Mouse (Mus musculus): ENCODE results near the gene Tcn2. TPM values are rescaled to one million over a fixed set of nuclear protein-coding genes. Genes with fewer than 3 reads are reported as not detected.

Gene Tcn2
- polyA plus RNA-seq, 1 experiment from 2014 or later, result 31.4 TPM

GRCm38 (mm10) chr11:3895458-3895857, 36.5 kb downstream of the Tcn2 start:
- WGBS, result 5% methylated on average over 10 of the region's 10 CpGs
- peak overlapping the region; percentile 45 for H3K4me2 ChIP-seq (ENCODE audit: low read depth)
- no peak for ATAC-seq (ENCODE audit: insufficient read depth, low FRiP score, low TSS enrichment)
- H3K27me3 ChIP-seq (ENCODE audit: control insufficient read depth, insufficient read depth, low read length), result no peaks in the 10 kb centered on the region
- no peaks in the 10 kb centered on the region for H3K36me3 ChIP-seq (ENCODE audit: control insufficient read depth, insufficient read depth, low read length)
- H3K27ac ChIP-seq (ENCODE audit: low read depth, low read length), result peak overlapping the region; percentile 50; the same call in 1 of the 2 replicates
- H3K4me1 ChIP-seq (ENCODE audit: control insufficient read depth, insufficient read depth, low read length), result no peaks in the 10 kb centered on the region
- H3K9me3 ChIP-seq (ENCODE audit: control insufficient read depth, low read length), result no peaks in the 10 kb centered on the region
- peak overlapping the region; percentile 52 for H3K9ac ChIP-seq (ENCODE audit: low read length)
- DNase-seq (ENCODE audit: low spot score), result no peak
- H3K4me3 ChIP-seq (ENCODE audit: low read depth, low read length), result peak overlapping the region; percentile 48

- Histone ChIP-seq H3K9me3 (ENCODE audit: control insufficient read depth, low read length) (no peaks in the 10 kb centered on the region), H3K36me3 (ENCODE audit: control insufficient read depth, insufficient read depth, low read length) (no peaks in the 10 kb centered on the region), H3K4me2 (ENCODE audit: low read depth) (peak within 1 kb of the TSS; percentile 45), H3K4me3 (ENCODE audit: low read depth, low read length) (peak within 1 kb of the TSS; percentile 48), H3K27ac (ENCODE audit: low read depth, low read length) (peak within 1 kb of the TSS; percentile 50), H3K9ac (ENCODE audit: low read length) (peak within 1 kb of the TSS; percentile 52), H3K27me3 (ENCODE audit: control insufficient read depth, insufficient read depth, low read length) (no peaks in the 10 kb centered on the region), H3K4me1 (ENCODE audit: control insufficient read depth, insufficient read depth, low read length) (no peaks in the 10 kb centered on the region)
- WGBS, result 2% methylated on average over 46 of the region's 46 CpGs
- DNase-seq (ENCODE audit: low spot score), result peak; percentile 95
- peak; percentile 96 for ATAC-seq (ENCODE audit: insufficient read depth, low FRiP score, low TSS enrichment)
Observed at GRCm38 (mm10) chr11:3894406-3895281, 37.3 kb downstream of the Tcn2 start, which contains the start of the genes 4921536K21Rik and Dusp18. 4921536K21Rik (minus strand) TSS chr11:3895098. Dusp18 (plus strand) TSS chr11:3895240.

- no peaks in the 10 kb centered on the region for H3K27me3 ChIP-seq (ENCODE audit: control insufficient read depth, insufficient read depth, low read length)
- H3K4me1 ChIP-seq (ENCODE audit: control insufficient read depth, insufficient read depth, low read length), result no peaks in the 10 kb centered on the region
- H3K4me2 ChIP-seq (ENCODE audit: low read depth), result no peak overlapping the region
- DNase-seq (ENCODE audit: low spot score) (no peak), ATAC-seq (ENCODE audit: insufficient read depth, low FRiP score, low TSS enrichment) (no peak)
- 84% methylated on average over 6 of the region's 6 CpGs for WGBS
- H3K9ac ChIP-seq (ENCODE audit: low read length), result no peak overlapping the region
- no peak overlapping the region for H3K27ac ChIP-seq (ENCODE audit: low read depth, low read length)
- no peaks in the 10 kb centered on the region for H3K36me3 ChIP-seq (ENCODE audit: control insufficient read depth, insufficient read depth, low read length)
- H3K9me3 ChIP-seq (ENCODE audit: control insufficient read depth, low read length), result no peaks in the 10 kb centered on the region
- H3K4me3 ChIP-seq (ENCODE audit: low read depth, low read length), result peak overlapping the region; percentile 48; the same call in 1 of the 2 replicates
Observed at GRCm38 (mm10) chr11:3893970-3894369, 38.0 kb downstream of the Tcn2 start.

DNA sequence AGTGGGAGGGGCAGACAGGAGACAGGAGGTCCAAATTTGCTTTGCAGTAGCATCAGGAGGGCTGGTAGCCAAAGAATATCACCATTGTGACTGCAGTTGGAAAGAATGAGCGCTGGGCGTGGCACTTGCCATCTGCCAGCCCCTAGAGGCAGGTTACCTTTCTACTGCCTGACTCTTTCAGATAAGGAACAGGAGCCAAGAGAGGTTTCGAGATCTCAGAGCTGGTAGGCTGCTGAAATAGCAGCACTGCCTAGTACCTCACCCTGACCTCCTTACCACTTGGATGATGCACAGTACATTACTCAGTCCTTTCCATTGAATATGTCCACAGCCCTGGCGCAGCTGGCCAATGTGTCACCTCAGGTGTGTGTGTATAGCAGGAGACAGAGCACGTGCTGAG, 44.6 kb downstream of the Tcn2 start:
- ATAC-seq (ENCODE audit: insufficient read depth, low FRiP score, low TSS enrichment), result no peak
- WGBS, result 78% methylated on average over 5 of the region's 5 CpGs
- Histone ChIP-seq H3K27me3 (ENCODE audit: control insufficient read depth, insufficient read depth, low read length) (no peaks in the 10 kb centered on the region), H3K9me3 (ENCODE audit: control insufficient read depth, low read length) (no peaks in the 10 kb centered on the region), H3K9ac (ENCODE audit: low read length) (no peak overlapping the region), H3K4me3 (ENCODE audit: low read depth, low read length) (no peak overlapping the region), H3K36me3 (ENCODE audit: control insufficient read depth, insufficient read depth, low read length) (no peaks in the 10 kb centered on the region), H3K4me1 (ENCODE audit: control insufficient read depth, insufficient read depth, low read length) (0 out of 2 replicates have a peak, but pooled peaks cover 2% of the 10 kb centered on the region), H3K27ac (ENCODE audit: low read depth, low read length) (no peak overlapping the region), H3K4me2 (ENCODE audit: low read depth) (no peak overlapping the region)
- no peak for DNase-seq (ENCODE audit: low spot score)

DNA sequence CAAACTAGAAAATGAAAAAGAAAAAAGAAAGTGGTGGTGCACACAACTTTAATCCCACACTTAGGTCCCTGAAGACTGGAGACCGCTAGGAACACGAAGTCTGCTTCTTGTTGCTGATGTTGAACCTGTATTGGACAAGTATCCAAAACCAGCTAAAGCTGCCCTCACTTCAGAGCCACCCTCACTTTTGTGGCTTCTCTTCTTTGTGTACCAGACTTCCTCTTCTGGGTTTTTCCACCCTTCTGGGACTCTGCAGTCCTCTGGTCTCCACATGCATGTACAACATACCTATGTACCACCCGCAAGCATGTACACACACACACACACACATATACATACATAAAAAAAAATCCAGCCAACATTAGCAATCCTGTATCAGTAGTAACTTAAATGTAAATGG, 48.2 kb downstream of the Tcn2 start:
- ATAC-seq (ENCODE audit: insufficient read depth, low FRiP score, low TSS enrichment), result no peak
- no peak overlapping the region for H3K27ac ChIP-seq (ENCODE audit: low read depth, low read length)
- no peak overlapping the region for H3K4me2 ChIP-seq (ENCODE audit: low read depth)
- DNase-seq (ENCODE audit: low spot score), result no peak
- H3K36me3 ChIP-seq (ENCODE audit: control insufficient read depth, insufficient read depth, low read length), result no peaks in the 10 kb centered on the region
- no peaks in the 10 kb centered on the region for H3K9me3 ChIP-seq (ENCODE audit: control insufficient read depth, low read length)
- H3K9ac ChIP-seq (ENCODE audit: low read length), result no peak overlapping the region
- H3K4me1 ChIP-seq (ENCODE audit: control insufficient read depth, insufficient read depth, low read length), result 0 out of 2 replicates have a peak, but pooled peaks cover 2% of the 10 kb centered on the region
- 87% methylated on average over 3 of the region's 3 CpGs for WGBS
- H3K27me3 ChIP-seq (ENCODE audit: control insufficient read depth, insufficient read depth, low read length), result no peaks in the 10 kb centered on the region
- no peak overlapping the region for H3K4me3 ChIP-seq (ENCODE audit: low read depth, low read length)

DNA sequence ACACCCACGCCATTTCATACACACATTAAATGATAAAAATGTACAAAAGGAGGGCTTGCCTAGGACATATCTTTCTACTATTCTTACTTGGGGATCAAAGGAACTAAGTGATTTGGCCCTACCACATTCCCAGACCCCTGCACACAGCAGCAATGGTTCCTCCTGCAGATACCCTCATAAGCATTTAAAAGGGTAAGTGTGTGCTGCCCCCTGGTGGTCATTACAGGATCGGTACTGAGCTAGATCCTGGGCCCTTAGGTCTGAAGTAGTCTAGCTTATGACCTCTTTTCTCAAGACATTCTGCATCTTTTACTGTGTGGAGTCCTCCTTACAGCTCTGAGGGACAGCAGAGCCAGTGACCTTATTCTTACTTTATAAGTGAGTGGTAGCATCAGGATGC, 52.1 kb downstream of the Tcn2 start:
- DNase-seq (ENCODE audit: low spot score), result peak; percentile 77
- no peak for ATAC-seq (ENCODE audit: insufficient read depth, low FRiP score, low TSS enrichment)
- H3K4me1 ChIP-seq (ENCODE audit: control insufficient read depth, insufficient read depth, low read length), result 0 out of 2 replicates have a peak, but pooled peaks cover 2% of the 10 kb centered on the region
- H3K4me2 ChIP-seq (ENCODE audit: low read depth), result no peak overlapping the region
- H3K27me3 ChIP-seq (ENCODE audit: control insufficient read depth, insufficient read depth, low read length), result no peaks in the 10 kb centered on the region
- H3K9me3 ChIP-seq (ENCODE audit: control insufficient read depth, low read length), result no peaks in the 10 kb centered on the region
- no peak overlapping the region for H3K4me3 ChIP-seq (ENCODE audit: low read depth, low read length)
- 36% methylated on average over 2 of the region's 2 CpGs for WGBS
- H3K9ac ChIP-seq (ENCODE audit: low read length), result no peak overlapping the region
- no peak overlapping the region for H3K27ac ChIP-seq (ENCODE audit: low read depth, low read length)
- H3K36me3 ChIP-seq (ENCODE audit: control insufficient read depth, insufficient read depth, low read length), result no peaks in the 10 kb centered on the region

GRCm38 (mm10) chr11:3878660-3879059, 53.3 kb downstream of the Tcn2 start:
- no peak overlapping the region for H3K9ac ChIP-seq (ENCODE audit: low read length)
- no peaks in the 10 kb centered on the region for H3K4me1 ChIP-seq (ENCODE audit: control insufficient read depth, insufficient read depth, low read length)
- H3K4me2 ChIP-seq (ENCODE audit: low read depth), result no peak overlapping the region
- no peak overlapping the region for H3K27ac ChIP-seq (ENCODE audit: low read depth, low read length)
- no peak overlapping the region for H3K4me3 ChIP-seq (ENCODE audit: low read depth, low read length)
- H3K36me3 ChIP-seq (ENCODE audit: control insufficient read depth, insufficient read depth, low read length), result no peaks in the 10 kb centered on the region
- no peak for DNase-seq (ENCODE audit: low spot score)
- no peaks in the 10 kb centered on the region for H3K27me3 ChIP-seq (ENCODE audit: control insufficient read depth, insufficient read depth, low read length)
- WGBS, result 82% methylated on average over 7 of the region's 7 CpGs
- ATAC-seq (ENCODE audit: insufficient read depth, low FRiP score, low TSS enrichment), result no peak
- H3K9me3 ChIP-seq (ENCODE audit: control insufficient read depth, low read length), result no peaks in the 10 kb centered on the region

- Histone ChIP-seq H3K4me3 (ENCODE audit: low read depth, low read length) (no peak overlapping the region), H3K9me3 (ENCODE audit: control insufficient read depth, low read length) (no peaks in the 10 kb centered on the region), H3K27me3 (ENCODE audit: control insufficient read depth, insufficient read depth, low read length) (no peaks in the 10 kb centered on the region), H3K9ac (ENCODE audit: low read length) (no peak overlapping the region), H3K36me3 (ENCODE audit: control insufficient read depth, insufficient read depth, low read length) (no peaks in the 10 kb centered on the region), H3K4me2 (ENCODE audit: low read depth) (no peak overlapping the region), H3K27ac (ENCODE audit: low read depth, low read length) (no peak overlapping the region), H3K4me1 (ENCODE audit: control insufficient read depth, insufficient read depth, low read length) (no peaks in the 10 kb centered on the region)
- 78% methylated on average over 6 of the region's 6 CpGs for WGBS
- DNase-seq (ENCODE audit: low spot score) (no peak), ATAC-seq (ENCODE audit: insufficient read depth, low FRiP score, low TSS enrichment) (no peak)
Observed at GRCm38 (mm10) chr11:3876419-3876818, 55.5 kb downstream of the Tcn2 start.
